In genomic region chr15:84624870-84625269, GRCm38 (mm10) we compare ENCODE assay signal across 13 mouse cellular contexts. TPM values are rescaled to one million over a fixed set of nuclear protein-coding genes. Genes with fewer than 3 reads are reported as not detected.
A peak's percentile ranks its signal among the peaks of the same experiment; 100 is the strongest.
DNase-seq lines count a peak whose midpoint lies in the region; ATAC-seq and TF ChIP-seq lines count a peak whose summit lies in the region.
"Had no signal": no experiment of that assay in that cellular context is flagged by ENCODE, and none has a peak within 500 bp of the region (broad histone marks: within the 10 kb centered on the region; RNA-seq: fewer than 3 reads in every experiment).

No protein-coding gene starts in this region.

- H3K4me3 ChIP-seq in gastrocnemius, adult 2 months: no peak overlapping the region
- H3K4me3 ChIP-seq in lung, embryonic 14.5 days (ENCODE audit: low read depth, low read length): no peak overlapping the region
- H3K4me3 ChIP-seq in forebrain, embryonic 15.5 days: no peak overlapping the region
- H3K4me3 ChIP-seq in layer of hippocampus, adult 2 months: no peak overlapping the region
- H3K4me3 ChIP-seq: liver, embryonic 15.5 days had no signal

- H3K27ac ChIP-seq in gastrocnemius, adult 2 months: no peak overlapping the region
- no peak overlapping the region for H3K27ac ChIP-seq in lung, embryonic 14.5 days (ENCODE audit: low read depth)
- no peak overlapping the region for H3K27ac ChIP-seq in forebrain, embryonic 15.5 days (replicated peaks)
- H3K27ac ChIP-seq in layer of hippocampus, adult 2 months: no peak overlapping the region
- H3K27ac ChIP-seq: liver, embryonic 15.5 days had no signal

- no peak overlapping the region for H3K4me2 ChIP-seq in lung, embryonic 14.5 days
- no peak overlapping the region for H3K4me2 ChIP-seq in forebrain, embryonic 15.5 days (replicated peaks)
- H3K4me2 ChIP-seq: liver, embryonic 15.5 days had no signal

- TF ChIP-seq CTCF in gastrocnemius, adult 2 months (IDR thresholded peaks at IDR 0.05): no peak
- TF ChIP-seq CTCF in lung, embryonic 14.5 days (IDR thresholded peaks at IDR 0.05; ENCODE audit: low read depth): no peak
- no peak for TF ChIP-seq CTCF in layer of hippocampus, adult 2 months (conservative IDR thresholded peaks at IDR 0.05)

- peak; percentile 57 for DNase-seq in gastrocnemius, adult 2 months
- DNase-seq in gastrocnemius, adult 8-10 months (ENCODE audit: low spot score in 2 of 2): no peak
- DNase-seq in lung, embryonic 14.5 days: peak; percentile 57
- DNase-seq in lung, postnatal 25 days (ENCODE audit: low spot score): no peak
- DNase-seq in adrenal gland, adult 18-20 months (ENCODE audit: low spot score in 2 of 2): peak; percentile 42 to 53
- peak; percentile 63 to 66 for DNase-seq in kidney, postnatal 25 days
- DNase-seq in layer of hippocampus, adult 2 months (ENCODE audit: low spot score in 2 of 2): no peak
- DNase-seq: cerebellum, adult 2 months; midbrain, embryonic 14.5 days had no signal

- H3K9me3 ChIP-seq in lung, embryonic 14.5 days (ENCODE audit: low read depth, low read length): no peaks in the 10 kb centered on the region
- H3K9me3 ChIP-seq in forebrain, embryonic 15.5 days: no peaks in the 10 kb centered on the region
- H3K9me3 ChIP-seq: liver, embryonic 15.5 days had no signal

- ATAC-seq in lung, embryonic 14.5 days (ENCODE audit: insufficient read depth): no peak
- no peak for ATAC-seq in forebrain, embryonic 15.5 days (replicated peaks)
- ATAC-seq: inflammation-experienced regulatory T-cells, adult 6 months had no signal

- no peak overlapping the region for H3K9ac ChIP-seq in lung, embryonic 14.5 days
- H3K9ac ChIP-seq in forebrain, embryonic 15.5 days (replicated peaks): no peak overlapping the region
- H3K9ac ChIP-seq: liver, embryonic 15.5 days had no signal

- H3K27me3 ChIP-seq in lung, embryonic 14.5 days (ENCODE audit: insufficient read depth, low read length): no peaks in the 10 kb centered on the region
- no peaks in the 10 kb centered on the region for H3K27me3 ChIP-seq in forebrain, embryonic 15.5 days
- H3K27me3 ChIP-seq: liver, embryonic 15.5 days had no signal

- 0 out of 2 replicates have a peak, but pooled peaks cover 10% of the 10 kb centered on the region for H3K4me1 ChIP-seq in lung, embryonic 14.5 days (ENCODE audit: insufficient read depth)
- H3K4me1 ChIP-seq in forebrain, embryonic 15.5 days: peaks cover 48% of the 10 kb centered on the region
- H3K4me1 ChIP-seq: liver, embryonic 15.5 days had no signal

- intact Hi-C loops in gastrocnemius, adult 2 months (cut with DNase I): no loop called here

- no peaks in the 10 kb centered on the region for H3K36me3 ChIP-seq in lung, embryonic 14.5 days (ENCODE audit: insufficient read depth)
- H3K36me3 ChIP-seq in forebrain, embryonic 15.5 days: no peaks in the 10 kb centered on the region
- H3K36me3 ChIP-seq: liver, embryonic 15.5 days had no signal

- 40% methylated on average over 9 of the region's 9 CpGs for WGBS in lung, embryonic 14.5 days
- WGBS in forebrain, embryonic 15.5 days: 55% methylated on average over 9 of the region's 9 CpGs

RNA-seq across cellular contexts. Expression of gene Prr5, which starts 44.5 kb away (rescaled TPM):
- 1 to 10 TPM; 3.0 to 4.3 TPM for total RNA-seq in gastrocnemius, adult 2 months (2021)
- 1 to 10 TPM; 1.1 to 3.5 (median 2.3) TPM for total RNA-seq in gastrocnemius, adult 8-10 months (2022)
- 24.5 and 27.8 TPM in 2 replicates for polyA plus RNA-seq in lung, embryonic 14.5 days (2014; fragmentation: Nextera tagmentation; extraction: Ambion mirVana)
- 10 to 100 TPM in 1 of 2 experiments, 1 to 10 TPM in 1; 5.5 to 11.0 TPM for total RNA-seq in adrenal gland, adult 18-20 months (2021)
- 11.5 and 11.8 TPM in 2 replicates for polyA plus RNA-seq in forebrain, embryonic 15.5 days (2015; fragmentation: Nextera tagmentation; extraction: Ambion mirVana)
- total RNA-seq in layer of hippocampus, adult 2 months (2021): 10 to 100 TPM; 15.5 to 16.9 TPM
- total RNA-seq: MEL had no signal

Comparison
In these comparisons a context has a peak if more than half of its experiments do, and no peak if none do; other contexts are left out.
1. DNase-seq: peak in gastrocnemius, adult 2 months (single experiment), lung, embryonic 14.5 days (single experiment), adrenal gland, adult 18-20 months (2 of 2) and kidney, postnatal 25 days (2 of 2); none in gastrocnemius, adult 8-10 months (0 of 2), lung, postnatal 25 days (single experiment) and layer of hippocampus, adult 2 months (0 of 2).